Mouse (Mus musculus) MEL (cell line): Measurements from ENCODE around the gene Fuom. TPM values are rescaled to one million over a fixed set of nuclear protein-coding genes. Genes with fewer than 3 reads are reported as not detected.

Experiments
- DNase-seq: peaks from one replicate; pipeline ENCODE4 v3.0.0; 2011; ENCODE audit warnings: low read depth, low spot score
- H3K27ac ChIP-seq: 2 replicates; pipeline ENCODE4 v1.5.1; 2012; ENCODE audit warnings: low read depth, mild to moderate bottlenecking, control low read depth, low read length, moderate library complexity; ENCODE audit not compliant: control insufficient read depth
- H3K27me3 ChIP-seq, 2 experiments: fragments of 150-350 bp in 1 of 2; sonication (generic) in 1 of 2; 2 replicates each; pipeline ENCODE4 v1.6.1; 2012; ENCODE audit warnings: low read length in 2 of 2, mild to moderate bottlenecking in 2 of 2, improper control_type of control experiment in 1 of 2, moderate library complexity in 1 of 2; ENCODE audit not compliant: insufficient read depth in 2 of 2, control insufficient read depth in 1 of 2
- H3K36me3 ChIP-seq, 2 experiments: 2 replicates each; pipeline ENCODE4 v1.6.1; 2012 to 2014; ENCODE audit warnings: low read length in 2 of 2, improper control_type of control experiment in 1 of 2, inconsistent platforms in 1 of 2, mild to moderate bottlenecking in 1 of 2; ENCODE audit not compliant: insufficient read depth in 2 of 2, control insufficient read depth in 1 of 2
- H3K4me1 ChIP-seq, 2 experiments: fragments of 150-350 bp in 1 of 2; sonication (generic) in 1 of 2; 2 replicates each; pipeline ENCODE4 v1.6.1; 2012; ENCODE audit warnings: low read length in 2 of 2, improper control_type of control experiment in 1 of 2, mild to moderate bottlenecking in 1 of 2; ENCODE audit not compliant: insufficient read depth in 2 of 2, control insufficient read depth in 1 of 2
- H3K4me3 ChIP-seq, 2 experiments: fragments of 150-350 bp in 1 of 2; sonication (generic) in 1 of 2; 2 replicates each; pipeline ENCODE4 v1.5.1; 2012; ENCODE audit warnings: low read depth in 2 of 2, low read length in 2 of 2, mild to moderate bottlenecking in 2 of 2, moderate library complexity in 2 of 2, control low read depth in 1 of 2, improper control_type of control experiment in 1 of 2; ENCODE audit not compliant: control insufficient read depth in 1 of 2, insufficient read depth in 1 of 2
- H3K79me2 ChIP-seq: 2 replicates; pipeline ENCODE4 v1.6.1; 2012; ENCODE audit warnings: mild to moderate bottlenecking, low read length, moderate library complexity; ENCODE audit not compliant: control insufficient read depth, poor library complexity, insufficient read depth
- H3K9ac ChIP-seq: 2 replicates; pipeline ENCODE4 v1.6.1; 2012; ENCODE audit warnings: low read depth, mild to moderate bottlenecking, control low read depth, low read length, moderate library complexity; ENCODE audit not compliant: control insufficient read depth, poor library complexity, severe bottlenecking
- H3K9me3 ChIP-seq: fragments of 150-350 bp; sonication (generic); replicated peaks from 2 replicates; pipeline ENCODE4 v1.6.1; 2012; ENCODE audit warnings: mild to moderate bottlenecking, low read length, improper control_type of control experiment, moderate library complexity; ENCODE audit not compliant: insufficient read depth
- BHLHE40 ChIP-seq: IDR thresholded peaks from 2 replicates; pipeline ENCODE4 v1.6.1; 2012; ENCODE audit warnings: low read depth, mild to moderate bottlenecking, inconsistent platforms, low read length, improper control_type of control experiment, borderline replicate concordance
- EP300 ChIP-seq, 2 experiments: IDR thresholded peaks; 2 replicates each; pipeline ENCODE4 v1.6.1; 2011; ENCODE audit warnings: improper control_type of control experiment in 2 of 2, low read length in 2 of 2, low read depth in 1 of 2, mild to moderate bottlenecking in 1 of 2
- GATA1 ChIP-seq: IDR thresholded peaks from 2 replicates; pipeline ENCODE4 v1.6.1; 2011; ENCODE audit warnings: low read depth, low read length, improper control_type of control experiment
- HCFC1 ChIP-seq: IDR thresholded peaks from 2 replicates; pipeline ENCODE4 v1.6.1; 2012; ENCODE audit warnings: low read depth, mild to moderate bottlenecking, inconsistent platforms, low read length, improper control_type of control experiment, moderate library complexity
- JUND ChIP-seq: IDR thresholded peaks from 2 replicates; pipeline ENCODE4 v1.6.1; 2011; ENCODE audit warnings: low read depth, mild to moderate bottlenecking, improper control_type of control experiment, low read length
- KAT2A ChIP-seq: conservative IDR thresholded peaks from 2 replicates; pipeline ENCODE4 v1.6.1; 2012; ENCODE audit warnings: low read depth, low read length, improper control_type of control experiment, inconsistent platforms
- MAX ChIP-seq: IDR thresholded peaks from 2 replicates; pipeline ENCODE4 v1.6.1; 2011; ENCODE audit warnings: low read length, improper control_type of control experiment
- MAZ ChIP-seq: IDR thresholded peaks from 2 replicates; pipeline ENCODE4 v1.6.1; 2012; ENCODE audit warnings: low read depth, mild to moderate bottlenecking, inconsistent platforms, low read length, improper control_type of control experiment
- MXI1 ChIP-seq: IDR thresholded peaks from 2 replicates; pipeline ENCODE4 v1.6.1; 2011; ENCODE audit warnings: mild to moderate bottlenecking, low read depth, low read length, improper control_type of control experiment
- MYC ChIP-seq: IDR thresholded peaks from 2 replicates; pipeline ENCODE4 v1.6.1; 2011; ENCODE audit warnings: low read depth, mild to moderate bottlenecking, low read length, improper control_type of control experiment, moderate library complexity
- NELFE ChIP-seq: IDR thresholded peaks from 2 replicates; pipeline ENCODE4 v1.6.1; 2011; ENCODE audit warnings: low read depth, low read length, improper control_type of control experiment
- POLR2A ChIP-seq, 2 experiments: IDR thresholded peaks; 2 replicates each; pipeline ENCODE4 v1.6.1; 2011 to 2012; ENCODE audit warnings: low read length in 2 of 2, mild to moderate bottlenecking in 2 of 2, control low read depth in 1 of 2, improper control_type of control experiment in 1 of 2, low read depth in 1 of 2, moderate library complexity in 1 of 2; ENCODE audit not compliant: control insufficient read depth in 1 of 2, insufficient read depth in 1 of 2, poor library complexity in 1 of 2
- POLR2AphosphoS2 ChIP-seq: IDR thresholded peaks from 2 replicates; pipeline ENCODE4 v1.6.1; 2011; ENCODE audit warnings: low read length, improper control_type of control experiment
- POLR2AphosphoS5 ChIP-seq: IDR thresholded peaks from 2 replicates; pipeline ENCODE4 v1.6.1; 2012; ENCODE audit warnings: low read depth, borderline replicate concordance, mild to moderate bottlenecking, inconsistent platforms, low read length, moderate library complexity, mixed read lengths
- RAD21 ChIP-seq: IDR thresholded peaks from 2 replicates; pipeline ENCODE4 v1.6.1; 2011; ENCODE audit warnings: mild to moderate bottlenecking, low read depth, low read length, improper control_type of control experiment
- RCOR1 ChIP-seq: IDR thresholded peaks from 2 replicates; pipeline ENCODE4 v1.6.1; 2012; ENCODE audit warnings: low read depth, mild to moderate bottlenecking, inconsistent platforms, low read length, improper control_type of control experiment
- SIN3A ChIP-seq: IDR thresholded peaks from 2 replicates; pipeline ENCODE4 v1.6.1; 2012; ENCODE audit warnings: low read length, improper control_type of control experiment, inconsistent platforms
- TBP ChIP-seq: IDR thresholded peaks from 2 replicates; pipeline ENCODE4 v1.8.0; 2011; ENCODE audit warnings: low read depth, low read length, improper control_type of control experiment
- TCF12 ChIP-seq: IDR thresholded peaks from 2 replicates; pipeline ENCODE4 v1.6.1; 2014; ENCODE audit warnings: low read depth, mild to moderate bottlenecking, inconsistent platforms, low read length, improper control_type of control experiment, moderate library complexity
- UBTF ChIP-seq: IDR thresholded peaks from 2 replicates; pipeline ENCODE4 v1.6.1; 2012; ENCODE audit warnings: low read depth, mild to moderate bottlenecking, inconsistent platforms, low read length, improper control_type of control experiment, moderate library complexity, borderline replicate concordance; ENCODE audit not compliant: insufficient read depth
- USF1 ChIP-seq: IDR thresholded peaks from 2 replicates; pipeline ENCODE4 v1.6.1; 2014; ENCODE audit warnings: low read depth, mild to moderate bottlenecking, inconsistent platforms, low read length, improper control_type of control experiment, moderate library complexity
- USF2 ChIP-seq, 2 experiments: IDR thresholded peaks; 2 replicates each; pipeline ENCODE4 v1.6.1; 2011 to 2012; ENCODE audit warnings: improper control_type of control experiment in 2 of 2, low read length in 2 of 2, borderline replicate concordance in 1 of 2, inconsistent platforms in 1 of 2, low read depth in 1 of 2, mild to moderate bottlenecking in 1 of 2; ENCODE audit not compliant: insufficient read depth in 1 of 2
- ZKSCAN1 ChIP-seq: IDR thresholded peaks from 2 replicates; pipeline ENCODE4 v1.6.1; 2012; ENCODE audit warnings: low read depth, mild to moderate bottlenecking, inconsistent platforms, low read length, improper control_type of control experiment, moderate library complexity
- ZMIZ1 ChIP-seq: IDR thresholded peaks from 2 replicates; pipeline ENCODE4 v1.6.1; 2012; ENCODE audit warnings: low read depth, mild to moderate bottlenecking, inconsistent platforms, low read length, improper control_type of control experiment, moderate library complexity
- polyA plus RNA-seq, 2 experiments: library from polyadenylated mRNA; stranded (reverse) in 1 of 2; unstranded in 1 of 2; fragments of >175 nt in 1 of 2; fragments of >200 nt in 1 of 2; gene quantifications; 2 replicates each; pipeline versions ENCODE4 v1.2.1 to v1.2.4; 2012; ENCODE audit warnings: low replicate concordance in 2 of 2, low read depth in 1 of 2; ENCODE audit not compliant: insufficient read length in 2 of 2, insufficient read depth in 1 of 2, missing spikeins in 1 of 2
- total RNA-seq: library from RNA; depleted of rRNA; stranded (reverse); fragments of 300-350 nt; gene quantifications from 2 replicates; pipeline ENCODE4 v1.2.3, GENCODE M21; 2012

Gene Fuom
- total and polyA plus RNA-seq, 3 experiments = 1.1 to 10.9 TPM; not detected in 1

GRCm38 (mm10) chr7:140096055-140096454 lies 6.2 kb downstream of the Fuom start:
- Histone ChIP-seq H3K36me3 (peaks cover 0 to 7% of the 10 kb centered on the region in 2 experiments; a peak in 2 of 4 replicates), H3K4me1 (peaks cover 0 to 10% of the 10 kb centered on the region in 2 experiments; a peak in 2 of 4 replicates), H3K27me3 (no peaks in the 10 kb centered on the region), H3K9ac (no peak overlapping the region), H3K79me2 (no peaks in the 10 kb centered on the region), H3K9me3 (no peaks in the 10 kb centered on the region), H3K27ac (no peak overlapping the region), H3K4me3 (no peak overlapping the region)
- DNase-seq = no peak
- TF ChIP-seq KAT2A (no peak), POLR2AphosphoS2 (no peak), SIN3A (no peak), USF2 (IDR thresholded peaks at IDR 0.05; ENCODE audit: borderline replicate concordance in 1 of 2, insufficient read depth in 1 of 2, low read depth in 1 of 2, low read length in 2 of 2) (no peak)

DNA sequence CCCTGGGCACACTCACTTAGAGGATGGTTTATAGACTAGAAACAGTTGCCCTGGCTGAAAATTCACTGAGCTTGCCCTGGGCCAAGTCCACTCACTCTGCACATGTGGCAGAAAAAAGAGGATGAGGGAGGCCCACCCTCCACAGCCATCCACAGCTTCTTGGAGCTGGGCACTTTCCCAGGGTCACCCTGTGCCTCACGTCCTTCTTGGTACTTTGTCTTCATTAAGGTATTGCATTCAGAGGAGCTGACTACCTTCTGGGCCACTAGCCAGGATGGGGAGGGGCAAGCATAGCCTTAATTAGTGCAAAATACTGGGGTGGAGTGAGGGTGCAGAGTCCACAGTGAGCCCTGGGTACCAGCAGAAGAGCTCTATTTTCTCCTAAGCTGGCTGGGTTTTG lies 6.7 kb downstream of the Fuom start:
- Histone ChIP-seq H3K27me3 (no peaks in the 10 kb centered on the region), H3K9me3 (no peaks in the 10 kb centered on the region), H3K4me3 (no peak overlapping the region), H3K4me1 (peaks cover 0 to 10% of the 10 kb centered on the region in 2 experiments; a peak in 2 of 4 replicates), H3K27ac (no peak overlapping the region), H3K36me3 (peaks cover 0 to 7% of the 10 kb centered on the region in 2 experiments; a peak in 2 of 4 replicates), H3K9ac (no peak overlapping the region), H3K79me2 (no peaks in the 10 kb centered on the region)
- no peak for DNase-seq
- TF ChIP-seq GATA1 (no peak), TBP (no peak), POLR2A (IDR thresholded peaks at IDR 0.05; ENCODE audit: control insufficient read depth in 1 of 2, insufficient read depth in 1 of 2, low read depth in 1 of 2, low read length in 2 of 2, poor library complexity in 1 of 2) (no peak), RAD21 (no peak), UBTF (no peak), POLR2AphosphoS5 (no peak), MAX (no peak), NELFE (no peak), MAZ (no peak), MXI1 (no peak), ZKSCAN1 (no peak), ZMIZ1 (no peak), RCOR1 (no peak), EP300 (IDR thresholded peaks at IDR 0.05; ENCODE audit: low read depth in 1 of 2, low read length in 2 of 2) (no peak), JUND (no peak), MYC (no peak), TCF12 (no peak), BHLHE40 (no peak), USF1 (no peak), HCFC1 (no peak)
